Mouse (Mus musculus) thymus, adult 2 months (tissue): ENCODE measurements around the gene Scamp3.

Source experiments
- CTCF ChIP-seq: fragments of 200-500 bp; IDR thresholded peaks from 2 replicates; pipeline ENCODE4 v1.5.1; 2012; ENCODE audit warnings: mild to moderate bottlenecking, control low read depth, low read length, moderate library complexity, borderline replicate concordance; ENCODE audit not compliant: control insufficient read depth, poor library complexity, insufficient read depth; ENCODE audit errors: extremely low read depth
- POLR2A ChIP-seq: fragments of 200-500 bp; IDR thresholded peaks from 2 replicates; pipeline ENCODE4 v1.6.1; 2012; ENCODE audit warnings: mild to moderate bottlenecking, low read length, control low read depth, moderate library complexity; ENCODE audit not compliant: control insufficient read depth, poor library complexity, insufficient read depth; ENCODE audit errors: extremely low read depth

- no peak for TF ChIP-seq CTCF
- no peak for TF ChIP-seq POLR2A
These were observed 22.6 kb downstream of the Scamp3 start for GRCm38 (mm10) chr3:89199839-89200238.
